Mouse (Mus musculus) frontal cortex, postnatal 25 days (tissue): ENCODE data around the gene Fitm2.

ENCODE experiments used
- DNase-seq, 2 experiments: peaks; one replicate each; pipeline ENCODE4 v3.0.0; 2022; ENCODE audit warnings: low spot score in 2 of 2

The Fitm2 gene

DNA sequence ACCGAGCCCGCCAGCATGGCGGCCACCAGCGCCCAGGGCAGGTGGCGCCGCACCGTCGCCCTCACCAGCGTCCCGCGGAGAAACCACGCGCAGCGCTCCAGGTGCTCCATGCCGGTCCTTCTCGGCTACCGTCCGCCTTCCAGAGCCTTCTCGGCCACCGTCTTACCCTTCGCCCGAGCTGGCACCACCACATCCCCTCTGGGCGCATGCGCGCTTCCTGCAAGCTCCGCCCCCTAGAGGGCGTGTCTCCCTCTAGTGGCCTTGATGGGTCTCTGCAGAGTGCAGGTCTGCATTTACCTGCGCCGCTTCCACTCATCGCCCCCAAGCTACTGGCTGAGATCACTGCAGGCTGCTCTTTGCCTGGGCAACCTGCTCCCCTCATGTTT is at the start of gene Fitm2:
Gene Fitm2 (minus strand): TSS at position 164 of the 386 bp plus-strand sequence.
- DNase-seq = peak; percentile 98

DNA sequence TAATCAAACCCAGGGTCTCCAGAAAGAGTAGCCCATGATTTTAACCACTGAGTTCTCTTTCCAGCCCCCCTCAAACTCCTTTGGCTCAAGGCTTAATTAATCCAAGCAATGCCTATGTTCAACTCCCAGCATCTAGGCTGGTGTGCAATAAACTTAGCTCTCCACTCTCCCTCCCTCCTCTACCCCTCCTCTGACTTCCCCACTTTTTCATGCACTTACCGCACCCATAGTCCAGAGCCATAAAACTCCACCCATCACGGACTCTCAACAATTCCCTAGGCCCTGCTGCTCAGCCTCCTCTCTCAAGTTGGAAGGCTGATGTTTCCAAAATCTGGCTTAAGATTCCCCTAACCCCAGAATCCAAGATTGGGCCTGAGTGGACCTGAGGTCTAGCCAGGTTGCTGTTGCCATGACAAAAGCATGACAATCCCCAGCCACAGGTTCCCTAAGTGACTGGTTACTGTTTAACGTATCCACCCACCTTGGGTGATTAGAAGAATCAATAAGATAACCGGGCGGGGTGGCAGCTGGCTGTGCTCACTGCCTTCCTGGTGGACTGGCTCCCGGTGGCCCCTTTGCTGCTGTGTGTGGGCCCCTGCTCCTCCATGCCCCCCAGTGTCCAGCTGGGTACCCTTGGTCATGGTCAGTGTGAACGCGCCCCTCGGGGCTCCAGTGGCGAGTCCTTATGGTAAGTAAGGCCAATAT is 34.0 kb upstream of the Fitm2 start, which contains the start of gene Hnf4a:
Gene Hnf4a (plus strand): TSS at position 509 of the 705 bp plus-strand sequence.
- DNase-seq = no peak

DNA sequence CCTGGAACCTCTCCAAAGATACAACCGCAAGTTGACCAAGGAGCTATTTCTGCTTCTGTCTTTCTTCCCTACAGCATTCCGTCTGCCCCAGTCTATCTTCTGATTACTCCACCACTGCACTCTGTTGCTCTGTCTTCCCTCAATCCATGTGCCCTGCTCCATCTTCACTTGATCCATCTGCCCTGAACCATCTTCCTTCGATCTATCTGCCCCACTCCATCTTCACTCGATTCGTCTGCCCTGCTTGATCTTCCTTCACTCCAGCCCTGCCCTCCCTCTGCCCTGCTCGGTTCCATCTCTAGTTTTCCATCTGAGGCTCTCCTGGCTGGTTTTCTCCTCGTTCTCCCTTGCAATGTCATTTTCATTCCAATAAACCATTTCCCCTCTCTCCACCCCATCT is 30.8 kb upstream of the Fitm2 start:
- DNase-seq = no peak

DNA sequence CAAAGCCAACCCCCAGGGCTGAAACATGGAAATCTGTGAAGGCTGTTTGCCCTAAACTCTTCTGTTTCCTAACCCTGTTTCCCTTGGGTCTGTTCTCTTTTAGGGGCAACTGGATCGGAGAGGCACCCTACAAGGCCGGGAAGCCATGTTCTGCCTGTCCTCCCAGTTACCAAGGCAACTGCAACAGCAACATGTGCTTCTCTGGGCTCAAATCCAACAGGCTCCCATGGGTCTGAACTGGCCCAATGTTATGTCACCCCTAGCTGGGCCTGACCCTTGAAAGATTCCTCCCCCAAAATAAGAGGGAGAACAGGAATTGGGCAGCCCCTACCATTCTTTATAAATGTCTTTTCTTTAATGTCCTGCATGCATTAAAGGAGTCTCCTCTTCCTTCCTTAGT is 29.8 kb upstream of the Fitm2 start:
- DNase-seq = no peak

DNA sequence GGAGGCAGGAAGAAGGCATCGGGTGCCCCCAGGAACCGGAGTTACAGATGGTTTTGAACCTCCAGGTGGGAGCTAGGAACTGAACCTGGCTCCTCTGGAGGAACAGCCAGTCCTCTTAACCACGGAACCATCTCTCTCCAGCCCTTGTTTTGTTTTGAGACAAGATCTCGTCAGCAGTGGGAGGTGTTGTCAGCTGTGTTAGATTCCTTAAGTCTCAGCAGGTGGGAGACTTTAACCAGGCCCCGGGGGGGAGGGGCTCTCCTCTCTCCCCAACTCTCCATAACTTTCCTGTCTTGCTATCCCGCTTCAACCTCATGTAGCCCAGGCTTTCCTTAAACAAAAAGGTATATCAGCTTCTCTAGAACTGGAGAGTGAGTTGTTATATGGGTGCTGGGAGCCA is 22.0 kb upstream of the Fitm2 start:
- no peak for DNase-seq

DNA sequence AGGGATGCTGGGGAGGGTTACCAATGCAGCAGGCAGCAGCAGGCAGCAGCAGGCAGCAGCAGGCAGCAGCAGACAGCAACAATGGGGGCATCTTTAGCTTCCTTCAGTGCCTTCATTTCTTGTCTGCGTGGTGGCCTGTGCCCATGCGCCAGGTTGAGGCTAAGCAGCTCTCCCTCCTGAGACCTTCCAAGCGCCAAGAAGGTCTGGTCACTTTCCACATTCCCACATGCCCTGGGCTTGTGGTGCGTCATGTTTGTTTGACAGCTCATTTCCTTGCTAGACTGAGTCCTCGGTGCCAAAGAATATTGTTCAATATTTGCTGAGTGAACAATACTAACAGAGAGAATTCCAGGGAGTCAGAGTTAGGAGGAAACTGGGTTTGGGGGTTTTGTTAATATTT is 21.5 kb upstream of the Fitm2 start:
- DNase-seq = no peak

DNA sequence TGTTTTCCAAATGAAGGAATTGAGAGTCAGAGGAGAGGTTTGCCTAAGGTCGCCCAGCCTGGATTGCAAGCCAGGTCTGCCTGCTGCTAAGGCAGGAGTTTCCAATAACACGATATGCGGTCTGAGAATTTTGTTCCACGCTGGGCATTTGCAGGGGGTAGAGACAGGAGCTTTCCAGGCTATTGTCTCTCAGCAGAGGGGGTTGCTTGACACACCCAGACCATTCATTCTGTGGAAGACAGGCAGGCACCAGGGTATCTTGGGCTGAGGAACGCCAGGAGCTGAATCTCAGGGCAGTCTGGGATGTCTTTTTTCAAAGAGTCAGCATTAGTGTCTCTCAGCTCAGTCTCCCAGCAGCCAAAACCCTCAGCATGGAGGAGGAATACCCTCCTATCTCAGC is 20.6 kb upstream of the Fitm2 start:
- no peak for DNase-seq

DNA sequence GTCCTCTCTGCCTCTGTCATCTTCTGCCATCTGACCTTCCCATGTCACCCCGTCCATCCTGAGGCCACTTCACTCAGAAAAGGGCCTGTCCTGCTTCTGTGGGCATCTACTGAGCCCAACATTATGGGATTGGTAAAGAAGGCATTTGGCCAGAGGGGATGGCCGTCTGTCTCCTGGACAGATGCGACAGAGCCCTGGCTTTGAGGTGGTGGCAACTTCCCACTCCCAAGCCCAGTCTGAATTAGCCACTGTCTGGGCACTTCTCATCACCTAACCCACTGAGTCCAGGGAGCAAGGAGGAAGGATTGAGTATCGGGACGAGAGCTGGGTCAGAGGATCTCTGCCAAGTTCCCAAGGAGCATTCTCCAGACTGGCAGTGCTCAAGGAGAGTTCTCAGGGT is 19.6 kb upstream of the Fitm2 start, which contains the start of gene R3hdml:
Gene R3hdml (plus strand): TSS at position 301 of the 400 bp plus-strand sequence.
- no peak for DNase-seq

DNA sequence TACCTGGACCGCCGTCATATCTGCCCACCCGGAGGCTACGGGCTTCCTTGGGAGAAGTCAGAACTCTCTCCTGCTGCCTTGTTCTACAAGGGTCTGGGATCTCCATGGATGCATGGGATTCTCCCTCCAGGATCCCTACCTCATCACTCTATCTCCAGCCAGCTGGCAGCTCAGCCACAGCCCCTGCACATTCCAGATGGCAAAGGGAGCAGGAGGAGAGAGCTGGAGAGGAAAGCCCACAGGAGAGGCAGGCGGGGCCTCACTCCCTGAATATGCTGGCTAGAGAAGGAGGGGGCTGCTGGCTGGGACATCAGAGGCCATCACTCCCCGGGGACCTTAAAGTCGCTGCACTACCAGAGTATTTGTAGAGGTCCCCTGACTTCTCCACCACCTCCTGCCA is 18.9 kb upstream of the Fitm2 start:
- no peak for DNase-seq

DNA sequence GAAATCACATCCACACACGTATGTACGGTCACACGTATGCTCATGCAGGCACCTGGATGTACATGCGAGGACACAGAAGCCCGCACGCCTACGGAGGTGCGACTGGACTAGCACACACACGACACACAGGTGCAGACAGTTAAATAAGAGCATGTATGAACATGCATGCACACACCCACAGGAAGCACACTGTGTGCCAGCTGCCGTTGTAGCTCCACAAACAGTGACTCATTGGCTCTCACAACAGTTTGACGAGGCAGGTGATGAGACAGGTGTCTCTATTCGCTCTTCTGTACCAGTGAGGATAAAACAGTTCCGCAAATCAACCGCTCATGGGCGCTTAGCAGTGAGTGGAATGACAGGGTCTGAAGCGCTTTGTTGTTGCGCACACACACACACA is 18.2 kb upstream of the Fitm2 start:
- no peak for DNase-seq

DNA sequence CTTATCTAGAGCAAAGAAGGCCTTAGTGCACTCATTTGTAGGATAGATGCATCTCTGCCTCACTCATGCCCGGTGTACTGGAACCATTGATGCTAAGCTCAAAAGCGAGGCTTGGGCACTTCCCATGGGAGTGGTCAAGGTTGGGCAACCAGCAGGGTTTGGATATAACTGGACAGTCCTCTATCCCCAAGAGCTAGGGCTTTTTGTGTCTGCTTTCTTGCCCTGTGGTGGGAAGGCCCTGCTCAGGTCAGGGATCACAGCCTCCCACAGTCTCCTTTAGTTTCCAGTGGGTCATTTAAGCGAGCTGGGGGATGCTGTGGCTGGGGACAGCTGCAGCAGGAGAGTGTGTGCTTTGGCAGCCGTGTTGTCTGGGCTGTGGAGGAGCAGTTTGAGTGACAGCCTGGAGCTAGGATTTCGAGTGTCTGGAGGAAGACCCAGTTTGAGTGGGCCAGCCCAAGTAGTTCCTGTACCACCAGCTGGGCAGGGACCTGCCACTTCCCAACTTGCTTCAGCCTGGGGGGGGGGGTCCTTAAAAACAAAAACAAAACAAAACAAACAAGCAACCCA is 17.4 kb upstream of the Fitm2 start:
- DNase-seq = no peak

DNA sequence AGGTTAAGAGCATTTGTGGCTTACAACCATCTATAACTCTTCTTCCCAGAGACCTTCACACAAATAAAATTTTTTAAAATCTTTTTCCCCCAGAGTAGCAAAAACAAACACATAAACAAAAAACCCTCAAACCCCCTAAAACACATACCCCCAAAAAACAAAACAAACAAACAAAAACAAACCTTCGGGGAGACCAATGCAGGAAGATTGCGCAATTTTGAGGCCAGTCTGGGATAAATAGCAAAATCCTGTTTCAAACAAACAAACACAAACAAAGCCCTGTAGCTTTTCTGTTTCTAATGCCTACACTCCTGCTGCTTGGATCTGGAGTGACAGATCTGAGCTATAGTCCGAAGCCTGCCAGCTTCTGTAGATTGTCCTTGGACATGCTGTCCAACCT is 14.9 kb upstream of the Fitm2 start:
- DNase-seq = no peak

DNA sequence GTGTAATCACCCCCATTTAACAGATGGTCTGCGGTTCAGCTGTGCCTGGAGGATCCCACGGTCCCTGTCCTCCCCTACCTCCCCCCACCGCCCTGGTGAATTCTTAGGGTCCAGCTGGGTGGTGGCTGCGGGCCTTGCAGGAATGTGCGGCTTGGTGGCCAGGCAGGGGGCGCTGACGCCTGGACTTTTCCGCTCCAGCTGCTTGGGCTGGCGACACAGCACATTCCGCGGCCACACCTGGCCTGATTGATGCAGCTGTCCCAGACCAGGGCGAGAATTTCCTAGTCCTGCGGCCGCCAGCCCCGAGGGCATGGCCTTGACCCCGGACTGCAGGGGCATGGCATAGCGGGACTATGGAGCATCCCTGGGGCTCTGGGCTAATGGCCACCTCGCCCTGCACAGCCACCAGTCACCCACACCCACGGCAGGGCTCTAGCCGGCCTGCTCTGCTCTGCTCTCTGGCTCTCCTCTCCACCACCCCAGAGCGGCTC is 9.2 kb upstream of the Fitm2 start:
- no peak for DNase-seq

DNA sequence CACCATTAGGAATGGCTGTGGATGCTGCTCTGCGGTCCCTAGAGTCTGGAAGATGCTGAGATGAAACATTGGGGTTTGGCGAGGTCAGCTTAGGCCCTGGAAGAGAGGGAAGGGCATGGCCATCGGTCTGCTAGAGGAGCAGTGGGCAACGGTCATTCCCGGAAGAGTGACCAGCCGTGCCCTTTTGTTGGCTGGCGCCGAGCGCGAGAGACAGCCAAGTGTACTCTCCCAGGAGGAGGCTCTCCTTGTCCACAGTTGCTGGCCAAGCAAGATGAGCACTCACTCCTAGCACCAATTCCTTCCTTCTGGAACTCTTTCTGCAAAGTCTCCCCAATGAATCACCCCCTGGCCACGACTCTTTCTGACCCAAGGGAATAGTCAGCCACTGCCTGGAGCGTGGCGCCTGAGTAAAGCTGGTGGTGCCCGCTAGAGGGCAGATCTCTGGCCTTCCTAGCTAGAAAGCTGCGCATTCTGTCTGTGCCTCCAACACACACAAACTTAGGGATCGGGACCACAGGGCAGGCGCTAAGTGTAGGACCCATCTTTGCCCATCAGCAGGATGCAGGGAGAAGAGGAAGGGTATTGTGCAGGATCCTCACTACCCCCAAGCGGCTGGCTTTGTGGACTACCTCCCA is 7.9 kb upstream of the Fitm2 start:
- no peak for DNase-seq

DNA sequence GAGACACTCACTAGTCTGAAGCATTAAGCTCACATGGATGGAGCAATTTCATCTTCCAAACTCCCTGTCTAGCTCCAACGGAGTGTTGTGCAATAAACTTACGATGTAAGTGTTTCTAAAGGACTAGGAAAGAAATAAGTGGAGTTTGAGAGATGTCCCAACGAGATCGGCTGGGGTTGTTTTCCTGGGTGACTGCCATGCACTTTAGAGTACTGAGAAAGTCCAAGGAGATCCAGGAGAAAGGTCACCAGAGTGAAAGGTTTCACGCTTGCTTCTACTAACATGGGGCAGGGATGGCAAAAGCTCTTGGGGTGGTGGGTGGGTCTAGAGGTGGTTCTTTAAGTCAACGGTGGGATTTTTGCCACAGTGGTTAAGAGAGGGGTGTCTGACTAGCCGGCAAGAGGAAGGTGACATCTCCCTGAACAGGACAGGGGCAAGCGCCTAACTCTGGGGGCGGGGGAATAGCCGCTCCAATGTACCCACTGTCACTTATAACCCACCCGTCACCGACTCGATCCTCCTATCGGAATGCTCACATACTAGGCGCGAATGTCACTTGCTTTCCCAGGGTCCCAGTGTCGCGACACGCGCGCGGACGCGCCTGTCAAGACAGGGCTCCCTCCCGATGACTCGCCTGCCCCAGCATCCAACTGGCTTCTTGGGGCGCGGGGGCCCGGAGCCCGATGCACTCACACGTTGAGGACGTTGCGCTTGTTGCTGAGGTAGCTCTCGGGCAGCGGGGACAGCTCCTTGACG is 541 bp downstream of the Fitm2 start:
- no peak for DNase-seq

DNA sequence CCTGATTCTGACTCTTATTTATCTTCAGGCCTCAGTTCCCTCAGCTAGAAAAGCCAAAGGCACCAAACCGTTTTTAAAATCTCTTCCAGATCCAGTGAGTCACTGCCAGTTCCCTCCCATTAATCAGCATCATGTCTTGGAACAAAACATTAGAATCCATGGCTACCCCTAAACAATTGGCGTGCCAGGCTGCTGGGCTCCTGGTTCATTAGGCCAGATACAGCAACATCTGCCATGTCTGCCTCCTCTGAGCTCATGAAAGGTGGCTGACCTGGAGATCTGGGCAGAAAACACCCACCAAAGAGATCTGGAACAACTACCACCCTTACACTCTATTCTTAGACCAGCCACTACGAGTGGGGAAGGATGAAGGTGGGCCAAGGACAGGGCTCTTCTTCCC is 1.3 kb downstream of the Fitm2 start:
- no peak for DNase-seq

DNA sequence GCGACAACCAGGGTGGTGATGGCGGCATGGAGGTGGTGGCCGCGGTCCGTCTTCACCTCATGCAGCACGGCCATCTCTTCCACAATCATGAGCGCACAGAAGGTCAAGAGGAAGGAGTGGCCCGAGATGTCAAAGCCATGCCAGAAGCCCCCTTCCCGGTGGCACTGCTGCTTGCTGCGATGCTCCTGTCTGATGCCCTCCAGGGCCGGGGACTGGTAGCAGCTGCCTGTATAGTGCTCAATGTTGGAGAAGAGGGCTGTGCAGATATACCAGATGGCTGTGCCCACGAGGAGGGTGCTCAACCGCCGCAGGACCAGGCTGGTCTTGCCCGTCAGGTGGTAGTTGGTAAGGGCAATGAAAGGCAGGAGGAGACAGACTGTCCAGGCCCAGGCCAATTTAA is 2.7 kb downstream of the Fitm2 start:
- DNase-seq = no peak

DNA sequence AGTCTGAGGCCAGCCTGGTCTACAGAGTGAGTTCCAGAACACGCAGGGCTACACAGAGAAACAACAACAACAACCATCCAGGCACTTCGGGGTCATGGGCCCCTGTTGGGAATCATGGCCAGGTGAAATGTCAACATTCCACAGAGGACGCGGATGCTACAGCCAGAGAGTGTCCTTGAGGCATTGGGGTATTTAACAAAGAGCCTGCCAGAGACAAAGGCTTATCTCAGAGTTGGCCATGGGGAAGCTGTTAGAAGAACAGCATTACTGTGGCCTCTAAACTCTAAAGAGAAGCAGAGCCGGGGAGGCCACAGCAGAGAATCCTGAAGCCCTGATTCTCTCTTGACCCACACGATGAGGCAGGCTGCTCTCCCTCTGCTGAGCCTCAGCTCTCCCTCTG is 3.6 kb downstream of the Fitm2 start:
- no peak for DNase-seq

DNA sequence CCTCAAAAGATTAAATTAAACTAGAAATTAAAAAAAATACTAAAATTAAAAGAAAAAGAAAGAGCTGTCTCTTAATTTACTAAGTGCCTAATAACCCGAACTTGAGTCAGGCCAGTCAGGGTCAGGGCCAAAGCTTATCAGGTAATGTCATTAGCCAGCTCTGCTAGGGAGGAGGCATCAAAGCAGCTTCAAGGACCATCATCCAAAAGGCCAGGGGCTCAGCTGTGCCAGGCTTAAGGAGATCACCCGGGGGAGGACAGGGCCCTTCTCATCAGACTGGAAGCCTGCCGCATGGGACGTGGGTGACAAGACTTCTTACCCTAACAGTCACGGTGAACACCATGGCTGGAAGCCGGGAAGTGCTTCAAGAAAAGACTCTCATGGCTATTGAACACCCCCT is 4.8 kb downstream of the Fitm2 start:
- no peak for DNase-seq

DNA sequence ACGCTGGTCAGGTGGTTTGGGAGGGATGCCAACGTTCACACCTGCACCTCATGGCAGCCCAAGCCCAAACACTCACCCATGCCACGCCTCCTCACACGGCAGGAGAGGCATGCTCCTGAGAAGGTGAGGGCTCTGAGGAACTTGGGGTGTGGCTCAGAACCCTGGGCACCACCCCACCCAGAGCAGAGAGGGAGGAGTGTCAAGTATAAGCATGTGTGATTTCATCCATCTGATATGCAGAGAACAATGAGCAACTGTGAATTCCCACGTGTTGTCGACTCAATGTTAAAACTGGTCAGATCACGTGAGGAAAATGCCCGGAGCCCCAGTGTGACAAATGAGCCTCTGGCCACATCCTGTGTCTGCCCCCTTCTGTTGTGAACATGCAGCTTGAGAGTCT is 5.7 kb downstream of the Fitm2 start:
- no peak for DNase-seq

DNA sequence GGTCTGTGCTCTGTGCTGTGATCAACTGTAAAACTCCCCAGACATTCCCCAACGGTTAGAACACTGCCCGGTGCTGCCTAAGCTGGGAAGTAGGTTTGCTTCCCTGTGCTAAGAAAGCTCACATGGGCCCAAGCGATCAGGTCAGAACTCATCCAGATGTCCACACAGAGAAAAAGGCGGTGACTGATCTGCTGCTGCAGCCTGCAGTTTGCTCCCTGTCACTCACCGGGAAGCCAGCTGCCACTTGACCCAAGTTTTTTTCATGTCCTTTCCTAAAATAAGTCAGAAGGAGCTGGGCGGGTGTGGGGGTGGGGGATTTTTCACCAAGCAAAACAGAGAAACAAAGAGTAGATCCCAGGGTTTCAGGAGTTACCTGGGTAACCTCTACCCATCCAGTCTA is 7.9 kb downstream of the Fitm2 start:
- no peak for DNase-seq

DNA sequence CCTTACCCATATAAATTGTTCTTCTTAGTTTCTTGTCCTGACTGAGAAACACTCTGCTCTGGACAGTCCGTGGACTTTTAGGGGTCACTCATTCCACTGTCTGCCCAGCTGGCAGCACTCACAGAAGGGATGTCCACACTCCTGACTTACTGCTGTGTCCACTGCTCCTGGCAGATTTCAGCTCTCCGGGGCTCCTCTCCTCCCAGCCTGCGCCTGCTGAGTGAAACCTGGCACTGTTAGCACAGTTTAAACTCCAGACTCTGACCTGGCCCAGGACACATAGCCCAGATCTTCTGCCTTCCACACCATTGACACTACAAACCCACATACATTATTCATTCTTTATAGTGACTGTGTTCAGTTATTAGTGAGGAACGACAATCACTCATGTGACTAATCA is 8.4 kb downstream of the Fitm2 start:
- DNase-seq = no peak
